Mouse (Mus musculus): ENCODE data around the gene Gm44503. TPM values are rescaled to one million over a fixed set of nuclear protein-coding genes. Genes with fewer than 3 reads are reported as not detected.

The Gm44503 gene
- polyA plus RNA-seq, 1 experiment from 2014 or later, result not detected

DNA sequence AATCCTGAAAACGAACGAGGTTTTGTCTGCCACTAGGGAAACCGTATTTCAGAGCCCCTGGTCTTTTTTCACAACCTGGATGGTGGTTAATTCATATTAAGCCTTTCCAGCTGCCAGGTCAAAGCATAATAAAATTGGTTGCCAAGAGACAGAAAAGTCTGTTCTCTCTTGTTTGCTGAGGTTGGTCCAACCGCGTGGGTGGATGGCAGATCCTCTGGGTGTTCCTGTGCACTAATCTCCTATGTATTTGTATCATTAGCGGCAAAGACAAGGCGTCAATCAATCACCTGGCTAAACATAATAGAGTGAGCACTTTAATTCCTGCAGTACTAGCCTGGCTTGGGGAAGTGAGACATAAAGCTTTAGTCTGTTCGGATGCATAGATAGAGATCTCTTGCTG, 92.0 kb downstream of the Gm44503 start:
- H3K36me3 ChIP-seq (ENCODE audit: control insufficient read depth, insufficient read depth), result no peaks in the 10 kb centered on the region
- no peak overlapping the region for H3K4me2 ChIP-seq (replicated peaks; ENCODE audit: low read depth)
- no peaks in the 10 kb centered on the region for H3K4me1 ChIP-seq (replicated peaks; ENCODE audit: control insufficient read depth, insufficient read depth, low read length)
- H3K27ac ChIP-seq (ENCODE audit: low read depth, low read length), result no peak overlapping the region
- no peaks in the 10 kb centered on the region for H3K27me3 ChIP-seq (replicated peaks; ENCODE audit: control insufficient read depth, insufficient read depth, low read length)
- TF ChIP-seq CTCF (IDR thresholded peaks at IDR 0.05; ENCODE audit: low read depth), result no peak
- no peak overlapping the region for H3K9ac ChIP-seq (ENCODE audit: low read depth, low read length)
- no peak overlapping the region for H3K4me3 ChIP-seq (ENCODE audit: low read depth, low read length)
- no peaks in the 10 kb centered on the region for H3K9me3 ChIP-seq (ENCODE audit: control insufficient read depth)
- ATAC-seq, result no peak
- 31% methylated on average over 8 of the region's 8 CpGs for WGBS

DNA sequence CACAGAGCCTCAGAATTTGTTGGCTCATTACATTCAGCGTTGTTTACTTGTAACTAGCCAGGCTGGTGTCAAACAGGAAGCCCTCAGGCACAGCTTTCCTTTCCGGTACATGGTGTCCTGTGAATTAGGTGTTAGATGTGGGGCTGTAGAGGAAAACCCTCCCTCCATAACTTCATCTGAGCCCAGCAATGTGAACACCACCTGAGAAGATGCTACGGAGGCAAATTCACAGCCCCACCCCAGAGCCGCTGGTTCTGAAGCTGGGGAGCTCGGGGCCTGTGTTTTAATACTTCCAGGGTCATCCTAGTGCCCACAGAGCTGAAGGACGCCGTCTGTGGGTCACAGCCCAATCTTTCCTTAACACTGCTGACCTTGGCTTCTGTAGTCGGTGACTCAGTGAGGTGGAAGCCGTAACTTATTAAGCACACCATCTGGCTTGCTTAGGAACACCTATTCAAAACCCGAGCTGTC, 96.8 kb downstream of the Gm44503 start:
- Histone ChIP-seq H3K9me3 (ENCODE audit: control insufficient read depth) (no peaks in the 10 kb centered on the region), H3K27me3 (replicated peaks; ENCODE audit: control insufficient read depth, insufficient read depth, low read length) (no peaks in the 10 kb centered on the region), H3K36me3 (ENCODE audit: control insufficient read depth, insufficient read depth) (no peaks in the 10 kb centered on the region), H3K27ac (ENCODE audit: low read depth, low read length) (no peak overlapping the region), H3K4me3 (ENCODE audit: low read depth, low read length) (no peak overlapping the region), H3K4me2 (replicated peaks; ENCODE audit: low read depth) (no peak overlapping the region), H3K9ac (ENCODE audit: low read depth, low read length) (no peak overlapping the region), H3K4me1 (replicated peaks; ENCODE audit: control insufficient read depth, insufficient read depth, low read length) (no peaks in the 10 kb centered on the region)
- no peak for ATAC-seq
- no peak for TF ChIP-seq CTCF (IDR thresholded peaks at IDR 0.05; ENCODE audit: low read depth)
- WGBS, result 41% methylated on average over 10 of the region's 10 CpGs

DNA sequence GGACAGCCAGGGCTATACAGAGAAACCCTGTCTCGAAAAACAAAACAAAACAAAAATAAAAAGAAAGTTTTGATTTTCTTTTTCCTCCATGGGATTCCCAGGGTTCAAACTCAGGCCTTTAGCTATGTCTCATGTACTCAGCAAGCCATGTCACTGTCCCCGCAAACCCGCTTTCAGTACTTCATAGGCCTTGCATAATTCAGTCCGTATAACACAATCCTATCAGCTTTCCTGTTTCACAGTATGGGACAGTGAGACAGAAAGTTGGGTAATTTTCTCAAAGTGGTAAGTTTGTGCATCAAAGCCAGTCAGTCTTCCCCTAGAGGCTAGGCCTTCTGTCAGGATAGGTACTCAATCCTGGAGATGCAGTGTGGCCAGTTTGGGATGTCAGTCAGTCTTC, 100.6 kb downstream of the Gm44503 start:
- H3K27ac ChIP-seq (ENCODE audit: low read depth, low read length), result no peak overlapping the region
- no peaks in the 10 kb centered on the region for H3K4me1 ChIP-seq (replicated peaks; ENCODE audit: control insufficient read depth, insufficient read depth, low read length)
- no peaks in the 10 kb centered on the region for H3K27me3 ChIP-seq (replicated peaks; ENCODE audit: control insufficient read depth, insufficient read depth, low read length)
- H3K4me3 ChIP-seq (ENCODE audit: low read depth, low read length), result no peak overlapping the region
- no peak overlapping the region for H3K4me2 ChIP-seq (replicated peaks; ENCODE audit: low read depth)
- H3K9ac ChIP-seq (ENCODE audit: low read depth, low read length), result no peak overlapping the region
- no peak for TF ChIP-seq CTCF (IDR thresholded peaks at IDR 0.05; ENCODE audit: low read depth)
- no peak for ATAC-seq
- no peaks in the 10 kb centered on the region for H3K36me3 ChIP-seq (ENCODE audit: control insufficient read depth, insufficient read depth)
- H3K9me3 ChIP-seq (ENCODE audit: control insufficient read depth), result no peaks in the 10 kb centered on the region
- 90% methylated on average over 4 of the region's 4 CpGs for WGBS

DNA sequence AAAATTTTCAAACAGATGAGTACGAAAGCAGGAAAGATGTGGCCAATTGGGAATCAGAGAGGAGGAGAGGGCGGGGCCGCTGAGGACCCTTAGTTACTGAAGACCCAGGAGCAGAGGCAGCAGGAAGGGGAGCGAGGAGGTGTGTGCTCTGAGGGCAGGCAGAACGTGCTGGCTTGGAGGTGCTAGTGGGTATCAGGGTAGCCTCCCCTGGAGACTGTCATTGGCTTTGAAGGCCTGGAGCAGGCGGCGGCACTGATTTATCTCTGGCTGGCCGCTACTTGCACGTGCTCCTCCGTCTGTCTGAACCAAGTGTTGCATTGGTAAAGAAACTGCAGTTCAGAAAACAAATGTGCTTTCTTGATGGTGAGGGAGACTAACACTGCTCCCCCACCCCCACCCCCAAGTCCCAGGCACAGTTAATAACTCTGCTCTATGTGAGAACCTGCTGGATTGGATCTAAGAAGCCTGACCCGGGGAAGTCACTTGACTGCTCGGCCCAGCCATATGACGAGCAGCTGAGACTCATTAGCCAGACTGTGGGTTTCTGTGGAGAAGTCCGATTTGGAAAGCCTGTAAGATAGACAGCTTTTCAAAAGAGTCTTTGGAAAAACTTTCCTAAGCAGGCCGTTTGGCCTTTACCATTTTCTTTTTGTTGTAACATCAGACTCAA, 105.1 kb downstream of the Gm44503 start:
- no peak overlapping the region for H3K9ac ChIP-seq (ENCODE audit: low read depth, low read length)
- no peaks in the 10 kb centered on the region for H3K4me1 ChIP-seq (replicated peaks; ENCODE audit: control insufficient read depth, insufficient read depth, low read length)
- H3K4me3 ChIP-seq (ENCODE audit: low read depth, low read length), result no peak overlapping the region
- TF ChIP-seq CTCF (IDR thresholded peaks at IDR 0.05; ENCODE audit: low read depth), result no peak
- H3K36me3 ChIP-seq (ENCODE audit: control insufficient read depth, insufficient read depth), result no peaks in the 10 kb centered on the region
- no peak overlapping the region for H3K27ac ChIP-seq (ENCODE audit: low read depth, low read length)
- ATAC-seq, result no peak
- no peak overlapping the region; the same call in 1 of the 2 replicates for H3K4me2 ChIP-seq (replicated peaks; ENCODE audit: low read depth)
- WGBS, result 39% methylated on average over 15 of the region's 15 CpGs
- H3K9me3 ChIP-seq (ENCODE audit: control insufficient read depth), result no peaks in the 10 kb centered on the region
- no peaks in the 10 kb centered on the region for H3K27me3 ChIP-seq (replicated peaks; ENCODE audit: control insufficient read depth, insufficient read depth, low read length)

Small RNA genes within 50 kb of the gene (microRNA-seq; reads per million reads assigned to microRNA genes)
- not detected for gene Gm27353

Other genes starting within 250 kb of the Gm44503 start
- gene Prtg, start 152.0 kb upstream of the Gm44503 start, polyA plus RNA-seq (2015; fragmentation: Nextera tagmentation; extraction: Ambion mirVana), result 0.17 and 0.21 TPM in 2 replicates
- 0.90 TPM in 2 replicates for gene Pygo1, start 33.2 kb upstream of the Gm44503 start, polyA plus RNA-seq (2015; fragmentation: Nextera tagmentation; extraction: Ambion mirVana)
- gene Dyx1c1, start 67 bp upstream of the Gm44503 start, polyA plus RNA-seq (2015; fragmentation: Nextera tagmentation; extraction: Ambion mirVana), result 0.16 and 0.27 TPM in 2 replicates
- gene Ccpg1os, start 26.5 kb downstream of the Gm44503 start, polyA plus RNA-seq (2015; fragmentation: Nextera tagmentation; extraction: Ambion mirVana), result 6.7 and 7.7 TPM in 2 replicates
- gene Ccpg1, start 26.6 kb downstream of the Gm44503 start, polyA plus RNA-seq (2015; fragmentation: Nextera tagmentation; extraction: Ambion mirVana), result 16.2 and 17.4 TPM in 2 replicates
- gene Pigb, start 81.5 kb downstream of the Gm44503 start, polyA plus RNA-seq (2015; fragmentation: Nextera tagmentation; extraction: Ambion mirVana), result 4.7 and 5.9 TPM in 2 replicates
- gene Rab27a, start 86.0 kb downstream of the Gm44503 start, polyA plus RNA-seq (2015; fragmentation: Nextera tagmentation; extraction: Ambion mirVana), result 5.7 and 5.8 TPM in 2 replicates
- 0.16 TPM in 1 of 2 replicates, not detected in the other for gene Khdc3, start 143.0 kb downstream of the Gm44503 start, polyA plus RNA-seq (2015; fragmentation: Nextera tagmentation; extraction: Ambion mirVana)
- gene Gm20509, start 143.6 kb downstream of the Gm44503 start, polyA plus RNA-seq (2015; fragmentation: Nextera tagmentation; extraction: Ambion mirVana), result not detected in 2 replicates
- 45.0 and 45.3 TPM in 2 replicates for gene Rsl24d1, start 154.6 kb downstream of the Gm44503 start, polyA plus RNA-seq (2015; fragmentation: Nextera tagmentation; extraction: Ambion mirVana)